Mouse (Mus musculus) induced T-regulatory cell, adult 2 months (primary cell): ENCODE results near the gene Ssb.
"Not testable (repeated sequence)": the region's sequence is repeated elsewhere in the genome, so short reads cannot be mapped to it uniquely, and the experiment has no call there.

Source experiments
- DNase-seq: peaks from one replicate; pipeline ENCODE4 v3.0.0-alpha.2; 2012; ENCODE audit warnings: low read depth

The Ssb gene

DNA sequence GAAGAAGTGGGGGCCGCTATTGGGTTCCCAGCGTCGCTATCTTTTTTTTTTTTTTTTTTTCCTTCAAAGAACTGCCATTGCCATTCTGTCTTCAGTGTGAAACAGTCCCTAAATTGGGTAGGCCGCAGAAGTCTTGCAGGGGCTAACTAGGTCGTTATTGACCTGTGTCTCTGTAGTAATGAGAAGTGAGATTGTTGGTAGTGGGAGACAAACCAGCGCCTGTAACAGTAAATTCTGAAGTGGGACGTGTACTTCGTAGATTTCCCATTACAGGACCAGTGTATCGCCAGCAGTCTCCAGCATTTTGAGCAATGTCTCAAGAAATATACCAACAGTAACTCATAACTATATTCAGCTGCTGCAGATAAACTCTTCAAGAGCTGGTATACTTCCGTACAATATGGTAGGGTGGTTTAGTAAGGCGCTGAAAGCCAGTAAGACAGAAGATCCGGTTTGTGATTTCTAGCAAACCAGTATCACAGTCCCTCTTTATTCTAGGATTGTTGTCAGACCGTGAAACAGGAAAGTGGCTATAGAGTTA lies 825 bp downstream of the Ssb start:
- DNase-seq: peak; percentile 66

DNA sequence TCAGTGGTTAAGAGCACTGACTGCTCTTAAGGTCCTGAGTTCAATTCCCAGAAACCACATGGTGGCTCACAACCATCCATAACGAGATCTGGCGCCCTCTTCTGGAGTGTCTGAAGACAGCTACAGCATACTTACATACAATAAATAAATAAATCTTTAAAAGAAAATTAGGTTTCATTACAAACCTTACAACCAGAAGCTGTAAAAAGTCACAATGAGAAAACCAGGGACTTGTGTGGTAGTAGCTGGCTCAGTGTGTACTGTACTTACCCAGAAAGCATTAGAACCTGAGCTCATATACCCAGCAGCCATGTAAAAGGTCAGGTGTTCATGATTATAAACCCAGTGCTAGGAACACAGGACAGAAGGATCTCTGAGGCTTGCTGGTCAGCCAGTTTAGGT lies 22.6 kb downstream of the Ssb start:
- DNase-seq: peak; percentile 40

DNA sequence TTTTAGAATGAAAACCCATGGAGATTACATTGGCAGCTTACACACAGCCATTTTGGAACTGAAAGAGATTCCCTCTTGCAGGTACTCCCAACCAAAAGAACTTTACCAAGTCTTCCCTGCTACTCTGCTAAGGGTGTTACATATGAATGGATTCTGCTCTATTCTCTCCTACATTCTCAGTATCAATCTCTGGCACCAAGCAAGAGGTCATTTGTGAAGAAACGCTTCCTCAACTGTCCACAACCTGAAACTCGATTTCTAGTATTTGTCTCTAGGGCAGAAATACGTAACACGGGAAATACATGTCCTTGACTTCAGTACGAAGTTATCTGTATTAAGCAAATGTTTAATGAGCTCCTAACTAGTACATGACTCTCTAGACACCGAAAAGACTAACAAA lies 23.2 kb downstream of the Ssb start:
- DNase-seq: peak; percentile 50

DNA sequence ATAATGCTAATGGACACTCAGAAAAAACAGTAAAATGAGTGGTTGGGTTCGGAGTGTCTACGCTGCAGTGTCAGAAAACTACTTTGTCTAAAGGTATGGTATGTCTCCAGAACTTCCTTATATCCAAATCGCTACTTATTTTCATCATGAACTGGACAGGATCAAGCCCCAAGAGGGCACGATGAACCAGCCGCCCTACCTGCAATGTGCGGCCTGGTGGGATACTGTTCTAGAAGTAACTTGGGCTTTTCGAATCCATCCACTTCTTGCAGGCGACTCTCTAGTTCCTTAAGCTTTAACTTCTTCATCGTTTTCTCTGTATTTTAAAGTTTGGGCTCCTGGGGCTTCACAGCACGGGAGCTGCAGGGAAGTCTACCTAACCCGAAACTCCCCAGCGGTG lies 23.7 kb downstream of the Ssb start:
- DNase-seq: no peak

DNA sequence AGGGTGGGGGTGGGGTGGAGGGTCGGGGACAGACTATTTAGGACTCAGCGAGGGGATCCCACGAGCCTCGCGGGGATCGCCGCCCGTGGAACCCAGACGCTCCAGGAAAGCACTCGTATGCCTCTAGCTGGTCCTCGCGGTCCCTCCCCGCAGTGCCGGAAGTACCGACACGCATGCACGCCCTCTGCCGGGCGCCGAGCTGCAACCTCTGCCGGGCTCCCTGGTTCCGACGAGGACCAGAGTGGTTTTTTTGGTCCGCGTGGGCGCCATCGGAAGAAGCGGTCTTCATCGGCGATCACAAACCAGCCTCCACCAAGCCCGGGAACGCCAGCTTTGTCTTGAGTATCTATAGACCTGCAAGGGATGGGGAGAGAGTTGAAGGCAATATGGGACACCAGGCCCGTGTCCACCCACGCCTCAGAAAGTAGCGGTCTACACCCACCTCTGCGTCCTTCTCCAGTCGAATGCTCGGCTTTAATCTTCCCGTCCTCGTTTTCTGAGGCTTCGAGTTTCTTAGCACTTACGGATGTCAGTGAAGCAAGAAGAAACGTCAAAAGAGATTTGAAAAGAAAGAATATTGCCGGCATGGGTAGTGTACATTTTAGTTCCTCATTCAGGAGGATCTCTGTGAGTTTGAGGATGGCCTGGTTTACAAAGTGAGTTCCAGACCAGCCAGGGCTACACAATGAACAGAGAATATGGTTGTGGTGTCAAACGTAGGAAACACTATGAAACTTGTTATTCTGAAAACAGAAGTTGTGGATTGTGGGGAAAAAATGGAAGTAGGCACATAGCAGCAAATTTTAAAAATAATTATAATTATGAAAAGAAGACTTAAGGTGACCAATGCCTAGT lies 24.3 kb downstream of the Ssb start, which contains the start of gene Mettl5:
Gene Mettl5 (minus strand): TSS at position 165 of the 855 bp plus-strand sequence.
- peak; percentile 94 for DNase-seq

DNA sequence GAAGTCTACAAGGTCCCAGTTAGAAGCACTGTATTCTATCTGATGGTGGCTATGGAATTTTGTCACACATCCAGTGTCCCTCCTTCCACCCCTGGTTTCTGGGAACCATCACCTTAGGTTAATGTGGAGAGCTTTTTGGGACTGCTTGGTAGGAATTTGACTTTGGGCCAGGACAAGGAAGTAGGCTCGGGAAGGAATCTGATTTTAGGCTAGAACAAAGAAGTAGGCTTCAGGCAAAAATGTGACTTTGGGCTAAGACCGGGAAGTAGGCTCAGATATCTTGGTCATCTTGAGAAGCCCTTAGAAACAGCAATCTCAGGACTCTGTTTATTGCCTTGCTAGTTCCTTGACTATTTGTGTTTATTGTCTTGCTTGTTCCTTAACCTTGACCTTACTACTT lies 27.6 kb downstream of the Ssb start:
- DNase-seq: no peak

DNA sequence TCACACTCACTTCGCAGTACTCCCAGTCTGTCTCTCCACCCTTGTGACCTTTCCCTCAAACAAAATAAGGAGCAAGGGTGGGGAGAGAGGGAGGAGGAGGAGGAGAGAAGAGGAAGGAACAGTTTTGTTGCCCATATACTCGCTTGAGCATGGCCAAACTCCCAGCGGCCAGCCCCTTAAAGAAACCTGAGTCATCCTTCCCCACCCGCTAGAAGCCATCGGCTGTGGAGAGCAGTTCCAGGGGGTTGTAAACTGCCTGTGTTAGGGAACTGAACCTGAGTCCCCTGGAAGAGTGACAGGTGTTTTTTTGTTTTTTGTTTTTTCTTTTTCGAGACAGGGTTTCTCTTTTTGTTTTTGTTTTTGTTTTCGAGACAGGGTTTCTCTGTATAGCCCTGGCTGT lies 29.5 kb downstream of the Ssb start:
- DNase-seq: no peak

DNA sequence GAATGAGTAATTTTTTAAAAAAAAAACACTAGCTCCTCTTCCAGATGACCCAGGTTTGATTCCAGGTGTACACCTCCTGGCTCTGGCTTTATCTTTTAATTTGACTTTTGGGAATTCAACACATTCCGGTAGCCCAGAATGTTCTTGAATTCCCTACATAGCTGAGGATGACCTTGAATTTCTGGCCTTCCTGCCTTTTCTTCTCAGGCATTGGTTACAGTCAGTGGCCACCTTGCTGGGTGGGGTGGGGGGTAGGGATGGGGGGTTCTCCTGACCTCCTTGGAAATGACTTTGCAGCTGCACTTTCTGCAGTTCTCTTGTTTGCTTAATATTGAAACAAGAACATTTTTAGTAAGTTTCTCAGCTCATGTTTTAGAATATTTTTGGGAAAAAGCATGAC lies 31.8 kb downstream of the Ssb start:
- no peak for DNase-seq

DNA sequence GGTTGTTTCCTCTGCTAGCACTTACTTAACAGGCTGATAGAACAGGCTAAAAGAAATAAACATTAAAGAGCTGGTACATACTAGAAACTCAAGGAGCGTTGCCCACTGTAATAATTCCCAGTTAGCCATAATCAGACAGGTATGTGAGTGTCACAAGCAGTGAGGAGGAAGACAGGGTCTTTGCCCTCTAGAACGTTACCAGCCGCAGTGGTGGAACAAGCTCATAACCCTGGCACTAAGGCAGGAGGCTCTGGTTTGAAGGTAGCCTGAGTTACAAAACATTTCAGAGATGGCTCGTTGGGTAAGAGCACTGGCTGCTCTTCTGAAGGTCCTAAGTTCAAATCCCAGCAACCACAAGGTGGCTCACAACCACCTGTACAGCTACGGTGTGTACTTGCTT lies 32.5 kb downstream of the Ssb start:
- no peak for DNase-seq

DNA sequence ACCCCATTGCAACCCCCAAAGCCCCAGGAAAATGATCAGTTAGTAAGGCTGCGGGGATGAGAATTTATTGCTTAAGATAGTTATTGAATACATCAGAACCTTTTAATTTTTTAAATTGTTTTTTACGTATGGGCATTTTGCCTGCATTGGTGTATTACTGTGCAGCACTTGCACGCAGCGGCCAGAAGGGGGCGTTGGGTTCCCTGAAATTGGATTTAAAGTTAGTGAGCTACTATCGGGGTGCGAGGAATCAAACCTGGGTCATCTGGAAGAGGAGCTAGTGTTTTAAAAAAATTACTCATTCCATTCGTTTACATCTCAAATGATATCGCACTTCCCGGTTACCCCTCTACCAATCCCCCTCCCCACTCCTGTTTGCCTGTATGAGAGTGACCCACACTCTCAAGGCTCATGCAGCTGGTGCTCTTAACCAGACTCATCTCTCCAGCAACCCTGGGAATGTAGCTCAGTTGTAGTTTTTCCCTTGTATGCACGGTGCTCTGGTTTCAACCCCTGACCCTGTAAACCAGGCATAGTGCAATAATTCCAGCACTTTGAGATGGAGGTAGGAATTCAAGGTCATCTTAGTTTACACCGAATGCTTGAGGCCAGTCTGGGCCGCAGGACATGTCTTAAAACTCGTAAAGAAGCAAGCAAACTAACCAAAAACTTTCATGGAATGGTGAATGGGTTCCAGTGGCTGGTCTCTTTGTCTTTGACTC lies 34.3 kb downstream of the Ssb start:
- DNase-seq: peak; percentile 68

DNA sequence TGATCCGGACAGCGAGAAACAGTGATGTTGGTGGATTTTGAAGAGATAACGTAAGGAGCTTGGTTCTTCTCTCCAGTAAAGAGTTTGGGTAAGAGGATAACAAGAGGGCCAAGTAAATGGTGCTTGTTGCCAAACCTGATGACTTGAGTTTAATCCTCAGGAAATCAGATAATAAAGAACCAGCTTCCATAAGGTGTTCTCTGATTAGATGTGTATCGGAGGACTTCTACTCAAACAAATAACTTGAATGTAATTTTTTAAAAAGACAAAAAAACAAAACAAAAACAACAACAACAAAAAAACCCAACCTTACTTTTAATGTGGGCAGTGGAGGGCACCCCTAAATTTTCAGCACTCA lies 34.8 kb downstream of the Ssb start:
- DNase-seq: peak; percentile 29

DNA sequence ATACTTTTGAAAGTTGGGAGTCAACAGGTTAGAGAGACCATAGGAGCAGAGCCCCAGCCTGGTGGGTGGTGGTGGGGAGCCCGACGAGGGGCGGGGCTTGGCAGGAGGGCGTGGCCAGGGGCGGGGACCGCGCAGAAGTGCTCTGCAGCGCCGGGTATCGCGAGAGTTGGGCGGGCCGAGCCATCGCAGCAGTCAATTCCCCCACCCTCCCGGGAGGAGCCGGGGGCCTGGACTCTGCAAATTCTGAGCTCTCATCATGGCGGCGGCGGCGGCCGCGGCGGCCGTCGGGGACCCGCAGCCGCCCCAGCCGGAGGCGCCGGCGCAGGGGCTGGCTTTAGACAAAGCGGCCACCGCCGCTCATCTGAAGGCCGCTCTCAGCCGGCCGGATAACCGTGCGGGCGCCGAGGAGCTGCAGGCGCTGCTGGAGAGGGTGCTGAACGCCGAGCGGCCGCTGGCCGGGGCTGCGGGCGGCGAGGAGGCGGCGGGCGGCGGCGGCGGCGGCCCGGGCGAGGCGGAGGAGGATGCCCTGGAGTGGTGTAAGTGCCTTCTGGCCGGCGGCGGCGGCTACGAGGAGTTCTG lies 35.8 kb downstream of the Ssb start, which contains the start of gene Ubr3:
Gene Ubr3 (plus strand): TSS at position 208 of the 579 bp plus-strand sequence.
- DNase-seq: peak; percentile 96

DNA sequence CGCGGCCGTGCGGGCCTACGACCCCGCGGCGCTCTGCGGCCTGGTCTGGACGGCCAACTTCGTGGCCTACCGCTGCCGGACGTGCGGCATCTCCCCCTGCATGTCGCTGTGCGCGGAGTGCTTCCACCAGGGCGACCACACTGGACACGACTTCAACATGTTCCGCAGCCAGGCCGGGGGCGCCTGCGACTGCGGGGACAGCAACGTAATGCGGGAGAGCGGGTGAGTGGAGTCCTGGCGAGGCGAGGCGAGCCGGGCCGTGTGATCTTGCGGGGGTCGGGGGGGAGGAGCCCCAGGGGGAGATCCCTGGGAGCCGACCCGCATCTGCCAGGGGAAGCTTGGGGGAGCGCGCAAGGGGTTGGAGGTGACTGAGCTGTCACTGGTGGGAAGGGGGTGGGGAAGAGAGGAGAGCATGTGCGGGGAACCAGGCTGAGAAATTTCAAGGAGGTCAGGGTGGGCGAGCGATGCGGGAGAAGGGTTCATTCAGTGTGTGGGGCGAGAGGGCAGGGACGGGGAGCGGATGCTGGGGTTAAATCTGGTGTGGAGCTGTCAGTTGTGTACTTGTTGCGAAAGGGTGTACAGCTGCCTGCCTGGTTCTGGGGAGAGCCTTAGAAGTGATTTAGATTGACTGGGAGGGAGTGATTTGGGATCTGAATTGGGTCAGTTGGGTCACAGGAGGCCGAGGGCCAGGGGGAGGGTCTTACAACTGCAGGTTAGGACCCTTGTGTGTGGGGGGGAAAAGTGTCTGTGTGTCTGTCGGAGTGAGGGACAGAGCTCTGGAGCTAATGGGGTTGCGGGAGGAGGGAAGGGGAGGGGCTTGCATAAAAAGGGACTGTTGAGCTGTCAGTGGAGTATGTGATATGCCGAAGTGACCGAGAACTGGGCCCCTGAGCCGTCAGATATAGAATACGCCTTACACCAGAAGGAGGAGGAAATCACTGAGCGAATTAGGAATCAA lies 36.5 kb downstream of the Ssb start:
- peak; percentile 80 for DNase-seq

DNA sequence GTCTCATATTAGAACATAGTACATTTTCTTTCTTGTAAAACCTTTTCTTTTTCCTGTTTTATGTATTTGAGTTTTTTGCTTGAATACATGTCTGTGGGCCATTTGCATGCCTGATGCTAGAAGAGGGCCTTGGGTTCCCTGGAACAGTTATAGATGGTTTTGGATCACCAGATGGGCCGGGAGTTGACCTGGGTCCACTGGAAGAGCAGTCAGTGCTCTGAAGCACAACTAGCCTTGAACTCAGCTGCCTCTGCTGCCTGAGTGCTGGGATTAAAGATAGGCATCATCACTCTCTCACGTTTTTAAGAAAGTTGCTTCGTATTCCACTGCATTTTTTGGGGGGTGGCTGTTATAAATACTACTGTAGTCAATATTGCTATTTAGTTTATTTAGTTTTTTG lies 42.2 kb downstream of the Ssb start:
- no peak for DNase-seq

DNA sequence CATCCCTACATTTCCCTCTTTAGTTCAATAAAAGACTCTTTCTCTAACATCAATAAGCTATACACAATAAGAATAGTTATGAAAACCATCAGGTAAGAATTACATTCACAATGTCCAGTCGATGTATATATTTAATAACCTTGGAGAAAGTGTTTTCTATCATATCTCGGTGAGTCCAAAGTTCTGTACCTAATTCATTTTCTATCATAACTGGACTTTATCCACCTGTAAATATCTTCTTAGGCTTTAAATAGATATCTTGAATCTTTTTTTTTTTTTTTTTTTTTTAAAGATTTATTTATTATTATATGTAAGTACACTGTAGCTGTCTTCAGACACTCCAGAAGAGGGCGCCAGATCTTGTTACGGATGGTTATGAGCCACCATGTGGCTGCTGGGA lies 46.0 kb downstream of the Ssb start:
- DNase-seq: not testable (repeated sequence)

DNA sequence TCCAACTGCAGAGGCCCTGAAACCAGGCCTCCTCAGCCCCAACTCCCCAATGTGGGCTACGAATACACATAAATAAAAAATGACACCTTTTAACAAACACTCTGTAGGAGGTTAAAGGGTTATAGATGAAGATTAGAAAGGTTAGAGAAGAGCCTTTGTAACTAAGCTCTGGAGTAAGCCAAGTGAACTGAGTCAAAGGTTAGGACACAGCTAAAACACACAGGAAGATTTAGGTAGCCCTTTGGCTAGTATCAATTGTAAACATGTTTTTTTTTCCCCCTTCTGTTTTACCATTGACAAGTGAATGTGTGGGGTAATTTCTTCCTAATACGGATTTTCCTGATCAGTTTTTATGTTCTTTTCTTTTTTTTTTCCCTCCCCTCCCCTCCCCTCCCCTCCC lies 51.4 kb downstream of the Ssb start:
- DNase-seq: no peak

DNA sequence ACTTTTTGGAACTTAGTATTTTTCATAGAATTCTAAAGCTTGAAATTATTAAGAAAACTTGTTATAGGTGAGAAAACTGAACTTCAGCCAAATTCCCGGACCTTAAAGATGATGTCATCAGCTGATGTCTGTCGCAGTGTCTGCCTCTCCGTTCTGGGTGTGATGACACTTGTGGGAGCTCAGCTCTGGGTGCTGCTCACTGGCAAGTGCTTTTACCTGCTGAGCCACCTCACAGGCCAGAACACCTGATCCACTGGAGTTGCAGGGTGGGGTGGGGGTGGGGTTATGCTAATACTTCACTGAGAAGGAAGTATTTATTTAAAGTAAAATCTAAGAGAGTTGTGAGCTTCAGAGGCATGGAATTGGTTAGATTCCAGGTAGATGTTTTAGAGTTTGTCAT lies 55.9 kb downstream of the Ssb start:
- DNase-seq: no peak
